Mouse (Mus musculus) 3T3-L1 (cell line): ENCODE measurements at regions not wholly inside any gene's neighbourhood (a gene's known extent, or its start where the extent isn't known, plus 50 kb on each side); places are given as distances from the start of the nearest gene placed in this dataset.

Experiments used
- DNase-seq: peaks from one replicate; pipeline ENCODE4 v3.0.0-alpha.2; 2015; ENCODE audit warnings: low read depth, low spot score

- DNase-seq = peak; percentile 3
Observed at GRCm38 (mm10) chrX:19597302-19597701, 116.2 kb upstream of the Tex13c3 start.

- no peak for DNase-seq
Observed at GRCm38 (mm10) chrX:19555944-19556343, 74.8 kb upstream of the Tex13c3 start.
